Mouse (Mus musculus): ENCODE data around the gene Mefv.
"Not testable (repeated sequence)": the region's sequence is repeated elsewhere in the genome, so short reads cannot be mapped to it uniquely, and the experiment has no call there.

Mefv gene

GRCm38 (mm10) chr16:3727980-3728720 lies 10.3 kb upstream of the Mefv start:
- Histone ChIP-seq H3K36me3 (ENCODE audit: insufficient read depth, low read length) (no peaks in the 10 kb centered on the region), H3K4me1 (replicated peaks; ENCODE audit: low read depth, low read length) (no peaks in the 10 kb centered on the region), H3K4me3 (replicated peaks; ENCODE audit: low read length) (no peak overlapping the region), H3K27me3 (ENCODE audit: insufficient read depth, low read length) (no peaks in the 10 kb centered on the region), H3K9me3 (ENCODE audit: low read length) (no peaks in the 10 kb centered on the region)
- TF ChIP-seq CTCF (conservative IDR thresholded peaks at IDR 0.05; ENCODE audit: low read length) (no peak), POU5F1 (IDR thresholded peaks at IDR 0.05; ENCODE audit: borderline replicate concordance, low read length) (no peak), NANOG (IDR thresholded peaks at IDR 0.05; ENCODE audit: borderline replicate concordance, low read length) (no peak)

- Histone ChIP-seq H3K4me3 (replicated peaks; ENCODE audit: low read length) (no peak overlapping the region), H3K36me3 (ENCODE audit: insufficient read depth, low read length) (no peaks in the 10 kb centered on the region), H3K27me3 (ENCODE audit: insufficient read depth, low read length) (no peaks in the 10 kb centered on the region), H3K9me3 (ENCODE audit: low read length) (no peaks in the 10 kb centered on the region), H3K4me1 (replicated peaks; ENCODE audit: low read depth, low read length) (no peaks in the 10 kb centered on the region)
- TF ChIP-seq POU5F1 (IDR thresholded peaks at IDR 0.05; ENCODE audit: borderline replicate concordance, low read length) (no peak), CTCF (conservative IDR thresholded peaks at IDR 0.05; ENCODE audit: low read length) (no peak), NANOG (IDR thresholded peaks at IDR 0.05; ENCODE audit: borderline replicate concordance, low read length) (no peak)
Measured at GRCm38 (mm10) chr16:3723231-3723630, 5.3 kb upstream of the Mefv start.

GRCm38 (mm10) chr16:3714731-3715130 lies 3.2 kb downstream of the Mefv start:
- Histone ChIP-seq H3K27me3 (ENCODE audit: insufficient read depth, low read length) (no peaks in the 10 kb centered on the region), H3K4me1 (replicated peaks; ENCODE audit: low read depth, low read length) (peaks cover 5% of the 10 kb centered on the region; the same call in 1 of the 2 replicates), H3K4me3 (replicated peaks; ENCODE audit: low read length) (no peak overlapping the region), H3K9me3 (ENCODE audit: low read length) (no peaks in the 10 kb centered on the region), H3K36me3 (ENCODE audit: insufficient read depth, low read length) (no peaks in the 10 kb centered on the region)
- no peak for TF ChIP-seq POU5F1 (IDR thresholded peaks at IDR 0.05; ENCODE audit: borderline replicate concordance, low read length)
- TF ChIP-seq NANOG (IDR thresholded peaks at IDR 0.05; ENCODE audit: borderline replicate concordance, low read length) = no peak
- TF ChIP-seq CTCF (conservative IDR thresholded peaks at IDR 0.05; ENCODE audit: low read length) = no peak

GRCm38 (mm10) chr16:3706680-3707079 lies 11.2 kb downstream of the Mefv start:
- no peaks in the 10 kb centered on the region for H3K36me3 ChIP-seq (ENCODE audit: insufficient read depth, low read length)
- no peaks in the 10 kb centered on the region for H3K27me3 ChIP-seq (ENCODE audit: insufficient read depth, low read length)
- H3K9me3 ChIP-seq (ENCODE audit: low read length) = no peaks in the 10 kb centered on the region
- no peaks in the 10 kb centered on the region for H3K4me1 ChIP-seq (replicated peaks; ENCODE audit: low read depth, low read length)
- TF ChIP-seq NANOG (IDR thresholded peaks at IDR 0.05; ENCODE audit: borderline replicate concordance, low read length) (no peak), POU5F1 (IDR thresholded peaks at IDR 0.05; ENCODE audit: borderline replicate concordance, low read length) (no peak), CTCF (conservative IDR thresholded peaks at IDR 0.05; ENCODE audit: low read length) (no peak)
- H3K4me3 ChIP-seq (replicated peaks; ENCODE audit: low read length) = no peak overlapping the region

- H3K9me3 ChIP-seq (ENCODE audit: low read length) = no peaks in the 10 kb centered on the region
- no peaks in the 10 kb centered on the region for H3K36me3 ChIP-seq (ENCODE audit: insufficient read depth, low read length)
- peaks cover 8% of the 10 kb centered on the region for H3K4me1 ChIP-seq (replicated peaks; ENCODE audit: low read depth, low read length)
- H3K27me3 ChIP-seq (ENCODE audit: insufficient read depth, low read length) = no peaks in the 10 kb centered on the region
- no peak overlapping the region for H3K4me3 ChIP-seq (replicated peaks; ENCODE audit: low read length)
- no peak for TF ChIP-seq POU5F1 (IDR thresholded peaks at IDR 0.05; ENCODE audit: borderline replicate concordance, low read length)
- TF ChIP-seq CTCF (conservative IDR thresholded peaks at IDR 0.05; ENCODE audit: low read length) = no peak
- no peak for TF ChIP-seq NANOG (IDR thresholded peaks at IDR 0.05; ENCODE audit: borderline replicate concordance, low read length)
Measured at GRCm38 (mm10) chr16:3700893-3701292, 17.0 kb downstream of the Mefv start.

GRCm38 (mm10) chr16:3699281-3699680 lies 18.6 kb downstream of the Mefv start:
- Histone ChIP-seq H3K9me3 (ENCODE audit: low read length) (no peaks in the 10 kb centered on the region), H3K36me3 (ENCODE audit: insufficient read depth, low read length) (no peaks in the 10 kb centered on the region), H3K4me1 (replicated peaks; ENCODE audit: low read depth, low read length) (peaks cover 8% of the 10 kb centered on the region), H3K4me3 (replicated peaks; ENCODE audit: low read length) (no peak overlapping the region), H3K27me3 (ENCODE audit: insufficient read depth, low read length) (no peaks in the 10 kb centered on the region)
- no peak for TF ChIP-seq POU5F1 (IDR thresholded peaks at IDR 0.05; ENCODE audit: borderline replicate concordance, low read length)
- no peak for TF ChIP-seq NANOG (IDR thresholded peaks at IDR 0.05; ENCODE audit: borderline replicate concordance, low read length)
- no peak for TF ChIP-seq CTCF (conservative IDR thresholded peaks at IDR 0.05; ENCODE audit: low read length)

- H3K27me3 ChIP-seq (ENCODE audit: insufficient read depth, low read length); H3K4me1 ChIP-seq (replicated peaks; ENCODE audit: low read depth, low read length); H3K36me3 ChIP-seq (ENCODE audit: insufficient read depth, low read length): not testable (repeated sequence)
- Histone ChIP-seq H3K4me3 (replicated peaks; ENCODE audit: low read length) (peak overlapping the region; percentile 82), H3K9me3 (ENCODE audit: low read length) (peaks cover 16% of the 10 kb centered on the region)
Measured at GRCm38 (mm10) chr16:3689608-3690007, 28.3 kb downstream of the Mefv start.

Measured in E14TG2a.4 (cell line).